Mouse (Mus musculus): ENCODE results near the gene Lrrc74a. TPM values are rescaled to one million over a fixed set of nuclear protein-coding genes. Genes with fewer than 3 reads are reported as not detected.

Lrrc74a gene
- polyA plus RNA-seq, 1 experiment from 2014 or later: not detected

- Histone ChIP-seq H3K9me3 (ENCODE audit: control insufficient read depth, low read length) (no peaks in the 10 kb centered on the region), H3K27ac (ENCODE audit: low read length) (peak overlapping the region; percentile 5; the same call in 1 of the 2 replicates), H3K4me1 (replicated peaks; ENCODE audit: control insufficient read depth, insufficient read depth, low read length) (peaks cover 21% of the 10 kb centered on the region), H3K36me3 (ENCODE audit: control insufficient read depth, insufficient read depth, low read length) (no peaks in the 10 kb centered on the region), H3K4me2 (ENCODE audit: low read depth, low read length) (no peak overlapping the region), H3K4me3 (ENCODE audit: low read length) (no peak overlapping the region), H3K27me3 (ENCODE audit: control insufficient read depth, insufficient read depth, low read depth, low read length) (no peaks in the 10 kb centered on the region), H3K9ac (ENCODE audit: low read length) (no peak overlapping the region)
- ATAC-seq (ENCODE audit: low read depth): no peak
- WGBS: 13% methylated on average over 2 of the region's 2 CpGs
Measured at GRCm38 (mm10) chr12:86790849-86791127, 56.6 kb downstream of the Lrrc74a start.

- ATAC-seq (ENCODE audit: low read depth): no peak
- H3K27ac ChIP-seq (ENCODE audit: low read length): no peak overlapping the region
- no peak overlapping the region for H3K4me2 ChIP-seq (ENCODE audit: low read depth, low read length)
- H3K36me3 ChIP-seq (ENCODE audit: control insufficient read depth, insufficient read depth, low read length): no peaks in the 10 kb centered on the region
- H3K4me1 ChIP-seq (replicated peaks; ENCODE audit: control insufficient read depth, insufficient read depth, low read length): peaks cover 18% of the 10 kb centered on the region
- WGBS: 89% methylated on average over 2 of the region's 2 CpGs
- no peaks in the 10 kb centered on the region for H3K9me3 ChIP-seq (ENCODE audit: control insufficient read depth, low read length)
- H3K9ac ChIP-seq (ENCODE audit: low read length): no peak overlapping the region
- H3K27me3 ChIP-seq (ENCODE audit: control insufficient read depth, insufficient read depth, low read depth, low read length): no peaks in the 10 kb centered on the region
- no peak overlapping the region for H3K4me3 ChIP-seq (ENCODE audit: low read length)
Measured at GRCm38 (mm10) chr12:86791987-86792386, 57.8 kb downstream of the Lrrc74a start.

GRCm38 (mm10) chr12:86793830-86794229 is 59.7 kb downstream of the Lrrc74a start:
- H3K27me3 ChIP-seq (ENCODE audit: control insufficient read depth, insufficient read depth, low read depth, low read length): no peaks in the 10 kb centered on the region
- peaks cover 18% of the 10 kb centered on the region for H3K4me1 ChIP-seq (replicated peaks; ENCODE audit: control insufficient read depth, insufficient read depth, low read length)
- H3K9me3 ChIP-seq (ENCODE audit: control insufficient read depth, low read length): no peaks in the 10 kb centered on the region
- no peak overlapping the region for H3K4me3 ChIP-seq (ENCODE audit: low read length)
- peak overlapping the region; percentile 28 for H3K27ac ChIP-seq (ENCODE audit: low read length)
- no peak overlapping the region for H3K4me2 ChIP-seq (ENCODE audit: low read depth, low read length)
- peak; percentile 69 for ATAC-seq (ENCODE audit: low read depth)
- WGBS: 25% methylated on average over 3 of the region's 3 CpGs
- H3K36me3 ChIP-seq (ENCODE audit: control insufficient read depth, insufficient read depth, low read length): no peaks in the 10 kb centered on the region
- no peak overlapping the region for H3K9ac ChIP-seq (ENCODE audit: low read length)

- Histone ChIP-seq H3K27ac (ENCODE audit: low read length) (peak overlapping the region; percentile 28), H3K27me3 (ENCODE audit: control insufficient read depth, insufficient read depth, low read depth, low read length) (no peaks in the 10 kb centered on the region), H3K4me2 (ENCODE audit: low read depth, low read length) (no peak overlapping the region), H3K4me1 (replicated peaks; ENCODE audit: control insufficient read depth, insufficient read depth, low read length) (peaks cover 23% of the 10 kb centered on the region), H3K9me3 (ENCODE audit: control insufficient read depth, low read length) (no peaks in the 10 kb centered on the region), H3K9ac (ENCODE audit: low read length) (no peak overlapping the region), H3K36me3 (ENCODE audit: control insufficient read depth, insufficient read depth, low read length) (no peaks in the 10 kb centered on the region), H3K4me3 (ENCODE audit: low read length) (no peak overlapping the region)
- 77% methylated on average over 11 of the region's 11 CpGs for WGBS
- ATAC-seq (ENCODE audit: low read depth): no peak
Measured at GRCm38 (mm10) chr12:86794331-86794730, 60.2 kb downstream of the Lrrc74a start.

GRCm38 (mm10) chr12:86795076-86795837 is 61.1 kb downstream of the Lrrc74a start:
- Histone ChIP-seq H3K27ac (ENCODE audit: low read length) (no peak overlapping the region), H3K36me3 (ENCODE audit: control insufficient read depth, insufficient read depth, low read length) (no peaks in the 10 kb centered on the region), H3K4me1 (replicated peaks; ENCODE audit: control insufficient read depth, insufficient read depth, low read length) (peaks cover 30% of the 10 kb centered on the region), H3K27me3 (ENCODE audit: control insufficient read depth, insufficient read depth, low read depth, low read length) (no peaks in the 10 kb centered on the region), H3K4me3 (ENCODE audit: low read length) (no peak overlapping the region), H3K4me2 (ENCODE audit: low read depth, low read length) (no peak overlapping the region), H3K9me3 (ENCODE audit: control insufficient read depth, low read length) (no peaks in the 10 kb centered on the region), H3K9ac (ENCODE audit: low read length) (no peak overlapping the region)
- ATAC-seq (ENCODE audit: low read depth): peak; percentile 15; the same call in 1 of the 2 replicates
- whole genome bisulfite sequencing: 48% methylated on average over 7 of the region's 7 CpGs

GRCm38 (mm10) chr12:86795838-86796232 is 61.7 kb downstream of the Lrrc74a start:
- H3K36me3 ChIP-seq (ENCODE audit: control insufficient read depth, insufficient read depth, low read length): no peaks in the 10 kb centered on the region
- peak; percentile 26; the same call in 1 of the 2 replicates for ATAC-seq (ENCODE audit: low read depth)
- H3K4me3 ChIP-seq (ENCODE audit: low read length): no peak overlapping the region
- H3K9ac ChIP-seq (ENCODE audit: low read length): no peak overlapping the region
- WGBS: 2% methylated on average over 4 of the region's 4 CpGs
- H3K27me3 ChIP-seq (ENCODE audit: control insufficient read depth, insufficient read depth, low read depth, low read length): no peaks in the 10 kb centered on the region
- H3K4me1 ChIP-seq (replicated peaks; ENCODE audit: control insufficient read depth, insufficient read depth, low read length): peaks cover 30% of the 10 kb centered on the region
- no peaks in the 10 kb centered on the region for H3K9me3 ChIP-seq (ENCODE audit: control insufficient read depth, low read length)
- no peak overlapping the region for H3K27ac ChIP-seq (ENCODE audit: low read length)
- H3K4me2 ChIP-seq (ENCODE audit: low read depth, low read length): no peak overlapping the region

GRCm38 (mm10) chr12:86796351-86796750 is 62.2 kb downstream of the Lrrc74a start:
- Histone ChIP-seq H3K4me1 (replicated peaks; ENCODE audit: control insufficient read depth, insufficient read depth, low read length) (peaks cover 35% of the 10 kb centered on the region), H3K27ac (ENCODE audit: low read length) (no peak overlapping the region), H3K9me3 (ENCODE audit: control insufficient read depth, low read length) (no peaks in the 10 kb centered on the region), H3K9ac (ENCODE audit: low read length) (no peak overlapping the region), H3K27me3 (ENCODE audit: control insufficient read depth, insufficient read depth, low read depth, low read length) (no peaks in the 10 kb centered on the region), H3K4me3 (ENCODE audit: low read length) (no peak overlapping the region), H3K4me2 (ENCODE audit: low read depth, low read length) (no peak overlapping the region), H3K36me3 (ENCODE audit: control insufficient read depth, insufficient read depth, low read length) (no peaks in the 10 kb centered on the region)
- 70% methylated on average over 3 of the region's 3 CpGs for WGBS
- no peak for ATAC-seq (ENCODE audit: low read depth)

GRCm38 (mm10) chr12:86797771-86798170 is 63.6 kb downstream of the Lrrc74a start:
- H3K36me3 ChIP-seq (ENCODE audit: control insufficient read depth, insufficient read depth, low read length): no peaks in the 10 kb centered on the region
- H3K9ac ChIP-seq (ENCODE audit: low read length): no peak overlapping the region
- peaks cover 49% of the 10 kb centered on the region for H3K4me1 ChIP-seq (replicated peaks; ENCODE audit: control insufficient read depth, insufficient read depth, low read length)
- no peaks in the 10 kb centered on the region for H3K27me3 ChIP-seq (ENCODE audit: control insufficient read depth, insufficient read depth, low read depth, low read length)
- H3K27ac ChIP-seq (ENCODE audit: low read length): no peak overlapping the region
- H3K4me2 ChIP-seq (ENCODE audit: low read depth, low read length): no peak overlapping the region
- no peaks in the 10 kb centered on the region for H3K9me3 ChIP-seq (ENCODE audit: control insufficient read depth, low read length)
- ATAC-seq (ENCODE audit: low read depth): no peak
- H3K4me3 ChIP-seq (ENCODE audit: low read length): no peak overlapping the region
- WGBS: 80% methylated on average over 4 of the region's 4 CpGs

- no peak for ATAC-seq (ENCODE audit: low read depth)
- Histone ChIP-seq H3K27ac (ENCODE audit: low read length) (peak overlapping the region; percentile 74), H3K4me2 (ENCODE audit: low read depth, low read length) (0 out of 2 replicates have a peak overlapping the region, but pooled peaks have one; percentile 15), H3K36me3 (ENCODE audit: control insufficient read depth, insufficient read depth, low read length) (no peaks in the 10 kb centered on the region), H3K4me1 (replicated peaks; ENCODE audit: control insufficient read depth, insufficient read depth, low read length) (peaks cover 54% of the 10 kb centered on the region), H3K4me3 (ENCODE audit: low read length) (no peak overlapping the region), H3K9me3 (ENCODE audit: control insufficient read depth, low read length) (no peaks in the 10 kb centered on the region), H3K9ac (ENCODE audit: low read length) (peak overlapping the region; percentile 53), H3K27me3 (ENCODE audit: control insufficient read depth, insufficient read depth, low read depth, low read length) (no peaks in the 10 kb centered on the region)
- WGBS: 18% methylated on average over 14 of the region's 14 CpGs
Measured at GRCm38 (mm10) chr12:86798773-86799540, 64.8 kb downstream of the Lrrc74a start.

Measured in lung, embryonic 16.5 days (tissue).